Mouse (Mus musculus) T-helper 2 cell (primary cell): Measurements from ENCODE around the gene Napsa.

ENCODE experiments used
- in situ Hi-C: fragments of 300-600 bp; cut with MboI, MseI; formaldehyde crosslinking; loops from one replicate; pipeline ENCODE4 v1.15.1; 2025; ENCODE audit warnings: high pct_unique_total_duplicates

Napsa gene

DNA sequence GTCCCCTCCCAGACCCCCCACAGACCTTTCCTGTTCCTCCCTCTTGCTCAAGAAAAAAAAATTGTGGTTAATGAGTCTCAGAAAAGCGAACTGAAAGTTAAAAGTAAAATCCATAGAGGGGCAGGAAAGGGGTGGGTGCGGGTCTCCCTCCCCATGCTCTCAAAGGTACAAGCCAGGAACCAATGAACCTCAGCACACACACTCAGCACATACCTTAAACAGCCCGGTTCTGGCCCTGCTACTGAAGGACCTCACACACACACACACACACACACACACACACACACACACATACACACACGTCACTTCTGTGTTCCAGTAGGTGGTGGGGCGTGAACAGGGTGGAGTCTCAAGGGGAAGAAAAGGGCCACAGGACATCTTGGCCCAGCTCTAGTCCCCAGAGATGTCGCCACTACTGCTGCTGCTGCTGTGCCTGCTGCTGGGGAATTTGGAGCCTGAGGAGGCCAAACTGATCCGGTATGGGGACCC, at the start of gene Napsa:
Gene Napsa, plus strand, starts transcription at position 168 of the 489 bp plus-strand sequence.
- in situ Hi-C loops = no loop called here

GRCm38 (mm10) chr7:44523056-44523455, 49.1 kb upstream of the Napsa start:
- in situ Hi-C loops = no loop called here

GRCm38 (mm10) chr7:44524502-44524901, 47.7 kb upstream of the Napsa start, which contains the start of gene Mybpc2:
Mybpc2 (minus strand) TSS chr7:44524656.
- in situ Hi-C loops = no loop called here

GRCm38 (mm10) chr7:44525126-44525832, 46.9 kb upstream of the Napsa start:
- in situ Hi-C loops = no loop called here

DNA sequence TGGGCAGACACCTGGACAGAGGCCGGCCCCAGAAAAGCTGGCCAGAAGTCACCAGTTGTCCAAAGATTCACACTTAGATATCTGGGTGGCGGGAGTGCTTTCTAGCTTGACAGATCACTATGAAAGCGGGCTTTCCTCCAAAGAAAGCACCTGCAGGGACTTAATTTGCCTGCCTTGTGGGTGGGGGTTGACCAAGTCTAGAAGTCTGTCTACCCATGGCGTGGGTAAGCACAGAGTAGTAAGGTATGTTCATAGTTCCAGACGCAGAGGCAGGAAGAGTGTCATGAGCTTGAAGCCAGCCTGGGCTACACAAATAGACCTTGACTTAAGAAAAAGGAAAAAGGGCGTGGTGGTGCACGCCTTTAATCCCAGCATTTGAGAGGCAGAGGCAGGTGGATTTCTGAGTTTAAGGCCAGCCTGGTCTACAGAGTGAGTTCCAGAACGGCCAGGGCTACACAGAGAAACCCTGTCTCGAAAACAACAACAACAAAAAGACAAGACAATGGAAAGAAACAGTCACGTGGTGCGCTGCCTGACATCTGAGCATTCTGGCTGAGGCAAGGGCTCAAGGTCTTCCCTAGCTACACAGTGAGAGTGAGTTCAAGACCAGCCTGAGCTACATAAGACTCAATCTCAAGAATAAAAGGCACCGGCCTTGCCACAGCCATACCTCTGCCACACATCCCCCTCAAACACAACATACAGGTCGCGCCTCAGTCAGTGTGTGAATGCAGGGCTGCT, 45.6 kb upstream of the Napsa start:
- in situ Hi-C loops = no loop called here

DNA sequence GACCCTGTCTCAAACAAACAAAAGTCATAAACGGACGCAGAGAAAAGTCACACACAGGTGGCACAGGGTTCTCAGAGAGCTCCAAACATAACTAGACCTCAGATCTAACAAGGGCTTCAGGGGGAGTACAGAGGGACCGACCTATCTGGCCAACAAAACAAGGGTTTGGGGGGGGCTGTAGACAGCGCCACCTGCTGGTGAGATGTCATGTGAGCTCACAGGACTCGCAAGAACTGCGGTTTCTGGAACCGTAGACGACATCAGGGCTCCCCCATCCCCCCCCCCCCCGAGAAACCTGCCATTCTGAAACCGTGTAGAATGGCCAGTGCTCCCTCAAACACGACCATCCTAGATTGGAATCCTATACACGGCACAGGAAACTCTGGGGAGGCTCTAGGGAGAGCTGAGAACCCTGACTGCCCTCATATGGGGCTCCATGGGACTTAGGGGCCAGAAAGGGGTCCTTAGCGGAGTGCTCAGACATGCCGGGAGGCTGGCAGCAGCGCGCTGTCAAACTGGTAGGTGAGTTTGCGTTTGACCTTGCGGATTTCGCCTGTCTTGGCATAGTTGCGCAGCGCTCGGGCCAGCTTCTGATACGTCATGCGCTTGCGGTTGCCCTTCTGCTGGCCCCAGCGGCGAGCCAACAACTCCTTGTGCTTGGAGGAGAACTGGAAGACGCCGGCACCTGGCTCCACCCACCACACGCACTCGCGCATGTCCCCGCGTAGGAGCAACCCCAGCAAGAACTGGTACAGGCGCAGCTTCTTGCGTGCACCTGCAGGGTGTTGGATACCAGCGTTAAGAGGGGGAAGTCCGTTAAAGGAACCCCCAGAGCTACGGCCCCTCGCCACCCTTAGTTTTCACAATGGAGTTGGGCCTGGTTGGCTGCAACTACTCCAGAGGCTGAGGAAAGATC, 44.4 kb upstream of the Napsa start:
- in situ Hi-C loops = no loop called here

GRCm38 (mm10) chr7:44529518-44529917, 42.7 kb upstream of the Napsa start:
- in situ Hi-C loops = no loop called here

- in situ Hi-C loops = no loop called here
Measured at GRCm38 (mm10) chr7:44530507-44530906, 41.7 kb upstream of the Napsa start.

DNA sequence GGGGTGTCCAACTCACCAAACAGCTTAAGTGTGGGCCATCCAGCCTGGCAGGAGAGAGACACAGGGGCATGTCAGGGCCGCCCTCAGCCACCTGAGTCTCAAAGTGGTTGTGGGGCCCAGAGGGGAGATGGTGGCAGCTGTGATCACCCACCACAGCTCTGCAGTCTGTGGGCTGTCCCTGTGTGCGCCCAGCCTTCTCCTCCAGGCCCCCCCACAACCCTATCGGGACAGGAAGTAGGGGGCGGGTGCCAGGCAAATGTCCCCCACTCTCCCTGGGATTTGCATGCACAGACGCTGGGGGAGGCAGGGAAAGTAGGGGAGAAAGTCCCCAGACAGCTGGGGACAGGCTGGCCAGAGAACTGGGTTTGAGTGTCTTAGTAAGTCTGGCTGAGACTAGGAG, 41.0 kb upstream of the Napsa start:
- in situ Hi-C loops = no loop called here

GRCm38 (mm10) chr7:44531946-44532732, 40.0 kb upstream of the Napsa start, which contains the start of gene Spib:
Spib (minus strand) TSS chr7:44532071.
- in situ Hi-C loops = no loop called here

- in situ Hi-C loops = no loop called here
Measured at GRCm38 (mm10) chr7:44532918-44533745, 39.0 kb upstream of the Napsa start.

GRCm38 (mm10) chr7:44533746-44534045, 38.5 kb upstream of the Napsa start:
- in situ Hi-C loops = no loop called here

DNA sequence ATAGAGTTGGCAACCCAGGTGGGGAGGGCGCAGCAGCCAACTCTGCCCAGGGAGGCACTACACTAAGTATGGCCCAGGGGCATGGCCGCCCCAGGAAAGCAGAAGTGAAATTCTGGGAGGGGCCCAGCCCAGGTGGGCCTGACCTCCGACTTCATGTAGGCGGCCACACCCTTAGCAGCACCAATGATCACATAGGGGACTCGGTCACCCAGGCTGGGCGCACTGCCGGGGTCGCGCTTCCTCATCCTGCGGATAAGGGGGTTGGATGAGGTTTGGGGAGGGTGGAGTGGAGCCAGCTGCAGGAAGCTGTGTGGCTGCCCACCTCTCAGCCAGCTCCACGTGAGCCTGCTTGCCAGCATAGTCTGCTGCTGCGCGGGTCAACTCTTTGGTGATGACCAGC, 37.9 kb upstream of the Napsa start:
- in situ Hi-C loops = no loop called here

GRCm38 (mm10) chr7:44534656-44535441, 37.3 kb upstream of the Napsa start:
- in situ Hi-C loops = no loop called here

GRCm38 (mm10) chr7:44535657-44536589, 36.3 kb upstream of the Napsa start:
- in situ Hi-C loops = no loop called here

DNA sequence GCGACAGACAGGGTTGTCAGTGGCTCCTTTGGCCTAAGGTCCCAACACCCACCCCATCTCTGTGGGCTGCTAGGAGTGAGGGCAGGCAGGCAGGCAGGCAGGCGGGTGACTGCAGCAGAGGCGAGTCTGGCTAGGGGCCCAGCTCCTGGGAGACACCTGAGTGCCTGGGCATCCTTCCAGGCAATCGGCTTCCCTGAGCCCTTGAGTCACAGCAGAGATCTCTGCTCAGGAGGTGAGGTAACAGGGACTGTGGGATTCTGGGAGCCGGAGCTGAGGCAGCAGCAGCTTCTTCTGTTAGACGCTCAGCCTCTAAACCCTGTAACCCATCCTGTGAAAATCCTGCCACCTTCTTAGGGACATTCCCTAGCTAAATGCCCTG, 35.6 kb upstream of the Napsa start:
- in situ Hi-C loops = no loop called here

- in situ Hi-C loops = no loop called here
Measured at GRCm38 (mm10) chr7:44537009-44537408, 35.2 kb upstream of the Napsa start.

DNA sequence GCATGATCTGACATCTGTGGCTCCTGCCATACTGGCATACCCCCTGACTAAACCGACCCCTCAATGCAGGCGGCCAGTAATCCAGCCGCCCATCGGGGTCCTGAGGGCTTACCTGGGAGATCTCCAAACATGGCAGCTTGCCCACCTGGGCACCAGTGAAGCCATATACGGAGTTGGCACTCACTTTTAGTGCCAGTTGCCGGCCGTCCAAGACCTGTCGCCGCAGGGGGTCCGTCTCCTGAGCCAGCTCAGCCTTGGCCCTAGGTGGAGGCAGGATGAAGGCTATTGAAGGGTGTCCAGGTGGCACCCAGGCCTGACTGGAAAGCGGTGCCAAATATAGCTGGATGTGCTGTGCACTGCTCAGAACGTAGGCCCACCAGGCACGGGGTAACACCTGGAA, 34.7 kb upstream of the Napsa start:
- in situ Hi-C loops = no loop called here
